Mouse (Mus musculus): ENCODE data around the gene Cntln.

- TF ChIP-seq CTCF (IDR thresholded peaks at IDR 0.05; ENCODE audit: control insufficient read depth, insufficient read depth, insufficient read length) (no peak), MAX (IDR thresholded peaks at IDR 0.05) (no peak), MYOD1 (IDR thresholded peaks at IDR 0.05; ENCODE audit: control insufficient read depth, insufficient read length, low read depth) (no peak)
Measured at GRCm38 (mm10) chr4:85059598-85059997, 175.5 kb downstream of the Cntln start.

Measured in C2C12 (cell line).